Mouse (Mus musculus) limb, embryonic 14.5 days (tissue): ENCODE measurements around the gene Adcy9. TPM values are rescaled to one million over a fixed set of nuclear protein-coding genes. Genes with fewer than 3 reads are reported as not detected.

Experiments
- ATAC-seq: fragments of 200-750 bp; cut with Nextera tagmentation; 2 replicates; pipeline ENCODE4 v1.8.0; 2017; ENCODE audit warnings: low read depth, moderate number of reproducible peaks, moderate TSS enrichment; ENCODE audit not compliant: low FRiP score
- DNase-seq: peaks from one replicate; pipeline ENCODE4 v3.0.0-alpha.2; 2015; ENCODE audit warnings: low spot score
- H3K27ac ChIP-seq: fragments of 300-500 bp; sonication (generic); replicated peaks from 2 replicates; pipeline ENCODE4 v1.5.1; 2014; ENCODE audit warnings: low read depth, mild to moderate bottlenecking, low read length, moderate library complexity, mixed read lengths
- H3K27me3 ChIP-seq: fragments of 300-500 bp; sonication (generic); 2 replicates; pipeline ENCODE4 v1.6.1; 2014; ENCODE audit warnings: low read length, mixed read lengths; ENCODE audit not compliant: control insufficient read depth, insufficient read depth
- H3K36me3 ChIP-seq: fragments of 300-500 bp; sonication (generic); 2 replicates; pipeline ENCODE4 v1.6.1; 2014; ENCODE audit warnings: mild to moderate bottlenecking, low read length, moderate library complexity, mixed read lengths; ENCODE audit not compliant: control insufficient read depth, insufficient read depth
- H3K4me1 ChIP-seq: fragments of 300-500 bp; sonication (generic); 2 replicates; pipeline ENCODE4 v1.6.1; 2014; ENCODE audit warnings: antibody characterized with exemption, low read length, mixed read lengths; ENCODE audit not compliant: control insufficient read depth, insufficient read depth
- H3K4me2 ChIP-seq: fragments of 300-500 bp; sonication (generic); replicated peaks from 2 replicates; pipeline ENCODE4 v1.6.1; 2014; ENCODE audit warnings: low read depth, mild to moderate bottlenecking, low read length, moderate library complexity; ENCODE audit not compliant: severe bottlenecking
- H3K4me3 ChIP-seq: fragments of 300-500 bp; sonication (generic); replicated peaks from 2 replicates; pipeline ENCODE4 v1.5.1; 2014; ENCODE audit warnings: low read length
- H3K9ac ChIP-seq: fragments of 300-500 bp; sonication (generic); 2 replicates; pipeline ENCODE4 v1.6.1; 2014; ENCODE audit warnings: mild to moderate bottlenecking, low read depth, low read length, moderate library complexity; ENCODE audit not compliant: severe bottlenecking
- H3K9me3 ChIP-seq: fragments of 300-500 bp; sonication (generic); 2 replicates; pipeline ENCODE4 v1.6.1; 2016; ENCODE audit warnings: low read length; ENCODE audit not compliant: control insufficient read depth
- POLR2A ChIP-seq: fragments of 200-500 bp; IDR thresholded peaks from 2 replicates; pipeline ENCODE4 v1.8.0; 2012; ENCODE audit warnings: inconsistent platforms, mild to moderate bottlenecking, moderate library complexity, borderline replicate concordance; ENCODE audit not compliant: insufficient read depth, insufficient read length; ENCODE audit errors: extremely low read depth
- WGBS: fragments of 180-500 bp; shearing (Covaris S2); extraction: QIAGEN DNeasy Blood & Tissue Kit; methylation state at CpG from one replicate; pipeline ENCODE4 v1.1.7; 2014; 5-methylcytosine and 5-hydroxymethylcytosine counted together
- polyA plus RNA-seq, 2 experiments: library from polyadenylated mRNA; depleted of rRNA in 1 of 2; stranded (reverse) in 1 of 2; unstranded in 1 of 2; fragments of >200 nt; fragmentation: Nextera tagmentation in 1 of 2; extraction: Ambion mirVana in 1 of 2; gene quantifications; 2 replicates each; pipeline versions ENCODE4 v1.2.1 to v1.2.3; 2012 to 2014

The Adcy9 gene
- polyA plus RNA-seq, 2 experiments = 2.4 to 3.2 TPM

DNA sequence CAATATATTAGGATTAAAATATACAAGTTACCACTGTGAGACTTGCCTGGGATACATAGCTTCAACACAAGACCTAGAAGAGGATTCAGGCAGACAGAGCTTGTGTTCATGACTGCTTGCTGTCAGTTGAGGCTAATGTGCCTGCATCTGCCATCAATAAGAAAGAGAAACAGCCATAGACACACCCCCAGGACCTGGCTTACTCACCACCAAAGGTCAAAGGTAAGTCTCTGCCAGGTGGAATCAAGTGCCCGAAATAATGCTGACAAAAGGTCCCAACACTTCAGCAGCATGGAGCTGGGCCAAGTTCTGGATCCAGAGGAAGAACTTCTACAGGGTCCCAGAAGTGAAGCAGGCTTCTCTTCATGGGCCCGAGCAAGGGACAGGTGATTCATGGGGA is 86.9 kb downstream of the Adcy9 start:
- Histone ChIP-seq H3K9me3 (no peaks in the 10 kb centered on the region), H3K27me3 (no peaks in the 10 kb centered on the region), H3K4me2 (no peak overlapping the region), H3K4me3 (no peak overlapping the region), H3K27ac (no peak overlapping the region), H3K4me1 (0 out of 2 replicates have a peak, but pooled peaks cover 7% of the 10 kb centered on the region), H3K36me3 (no peaks in the 10 kb centered on the region), H3K9ac (no peak overlapping the region)
- TF ChIP-seq POLR2A = no peak
- ATAC-seq = no peak
- 89% methylated on average over 2 of the region's 2 CpGs for WGBS
- DNase-seq = no peak

DNA sequence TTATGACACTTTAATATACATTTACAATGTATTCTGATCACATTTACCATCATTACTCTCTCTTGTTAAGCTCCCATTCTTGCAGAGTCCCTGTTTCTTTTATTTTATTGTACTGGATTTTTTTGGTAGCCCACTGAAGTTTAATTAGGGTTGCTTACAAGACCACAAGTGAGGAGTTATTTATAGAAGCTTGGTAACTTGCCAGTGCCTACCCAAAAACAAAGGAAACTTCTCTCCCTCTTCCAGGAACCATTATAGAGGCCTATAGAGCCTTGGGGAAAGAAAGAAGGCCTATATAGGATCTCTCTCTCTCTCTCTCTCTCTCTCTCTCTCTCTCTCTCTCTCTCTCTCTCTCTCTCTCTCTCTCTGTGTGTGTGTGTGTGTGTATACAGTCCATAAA is 93.2 kb downstream of the Adcy9 start:
- DNase-seq (peak; percentile 27), ATAC-seq (no peak)
- no peak overlapping the region for H3K4me3 ChIP-seq
- no peak for TF ChIP-seq POLR2A
- H3K9ac ChIP-seq = no peak overlapping the region
- H3K4me1 ChIP-seq = 0 out of 2 replicates have a peak, but pooled peaks cover 2% of the 10 kb centered on the region
- H3K27ac ChIP-seq = no peak overlapping the region
- H3K36me3 ChIP-seq = no peaks in the 10 kb centered on the region
- no peaks in the 10 kb centered on the region for H3K27me3 ChIP-seq
- no peak overlapping the region for H3K4me2 ChIP-seq
- no peaks in the 10 kb centered on the region for H3K9me3 ChIP-seq

DNA sequence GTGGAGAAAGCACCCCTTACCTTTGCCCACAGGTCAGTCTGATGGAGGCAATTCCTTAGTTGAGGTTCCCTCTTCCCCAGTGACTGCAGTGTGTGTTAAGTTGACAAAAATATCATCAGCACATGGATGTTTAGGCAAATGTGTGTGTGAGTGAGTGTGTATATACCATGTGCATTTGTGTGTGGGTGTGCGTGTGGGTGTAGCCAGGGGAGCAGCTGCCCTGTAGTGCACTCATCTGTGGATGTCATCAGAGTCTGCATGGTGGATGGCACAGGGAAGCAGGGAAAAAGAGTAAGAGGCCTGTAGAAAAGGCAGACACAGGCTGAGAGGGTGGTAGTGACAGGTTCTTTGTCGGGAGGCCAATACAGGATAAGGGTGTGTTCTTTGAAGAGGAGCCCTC is 94.5 kb downstream of the Adcy9 start:
- Histone ChIP-seq H3K36me3 (no peaks in the 10 kb centered on the region), H3K27ac (no peak overlapping the region), H3K4me2 (no peak overlapping the region), H3K27me3 (no peaks in the 10 kb centered on the region), H3K9ac (no peak overlapping the region), H3K4me3 (no peak overlapping the region), H3K4me1 (0 out of 2 replicates have a peak, but pooled peaks cover 2% of the 10 kb centered on the region), H3K9me3 (no peaks in the 10 kb centered on the region)
- no peak for TF ChIP-seq POLR2A
- DNase-seq (no peak), ATAC-seq (no peak)
- 88% methylated on average over 2 of the region's 2 CpGs for WGBS

DNA sequence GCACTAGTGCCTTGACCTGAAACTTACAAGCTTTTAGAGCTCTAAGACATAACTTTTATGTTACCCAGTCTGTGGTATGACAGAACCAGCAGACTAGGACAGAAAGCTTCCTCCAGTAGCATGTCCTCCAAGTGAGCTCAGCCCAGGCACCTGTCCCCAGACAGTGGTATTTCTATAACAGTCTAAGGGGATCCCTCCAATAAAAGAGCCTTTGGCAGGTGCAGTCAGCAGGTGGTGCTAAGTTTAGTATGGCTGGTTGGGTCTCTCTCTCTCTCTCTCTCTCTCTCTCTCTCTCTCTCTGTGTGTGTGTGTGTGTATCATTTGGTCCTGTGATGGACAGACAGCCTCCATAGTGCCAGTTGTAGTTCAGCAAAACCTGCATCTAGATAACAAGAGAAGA is 95.3 kb downstream of the Adcy9 start:
- Histone ChIP-seq H3K27me3 (no peaks in the 10 kb centered on the region), H3K4me2 (no peak overlapping the region), H3K36me3 (no peaks in the 10 kb centered on the region), H3K9me3 (no peaks in the 10 kb centered on the region), H3K4me1 (0 out of 2 replicates have a peak, but pooled peaks cover 2% of the 10 kb centered on the region), H3K27ac (no peak overlapping the region), H3K4me3 (no peak overlapping the region), H3K9ac (no peak overlapping the region)
- TF ChIP-seq POLR2A = no peak
- DNase-seq (no peak), ATAC-seq (no peak)

DNA sequence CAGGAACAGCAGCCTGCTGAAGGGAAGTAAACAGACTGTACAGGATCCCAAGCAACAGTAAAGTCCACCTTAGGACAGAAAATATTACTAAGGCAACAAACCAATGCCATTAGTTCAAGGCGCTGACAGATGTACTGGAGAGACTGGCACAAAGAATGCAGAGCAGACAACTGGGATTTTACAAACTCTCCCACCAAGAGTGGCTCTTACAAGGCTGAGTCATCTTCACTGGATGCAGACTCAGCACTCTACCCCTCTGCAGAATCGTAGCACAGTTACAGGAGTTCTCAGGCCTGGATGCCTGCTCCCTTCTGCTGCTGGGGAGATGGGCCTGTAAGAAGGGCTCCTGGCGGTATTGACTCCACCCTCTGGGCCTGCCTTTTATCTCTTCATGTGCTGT is 99.4 kb downstream of the Adcy9 start:
- no peaks in the 10 kb centered on the region for H3K27me3 ChIP-seq
- H3K4me1 ChIP-seq = 0 out of 2 replicates have a peak, but pooled peaks cover 4% of the 10 kb centered on the region
- no peak for DNase-seq
- no peak overlapping the region for H3K9ac ChIP-seq
- TF ChIP-seq POLR2A = no peak
- WGBS = 66% methylated on average over 3 of the region's 3 CpGs
- no peak overlapping the region for H3K4me2 ChIP-seq
- H3K36me3 ChIP-seq = no peaks in the 10 kb centered on the region
- no peak overlapping the region for H3K27ac ChIP-seq
- no peak for ATAC-seq
- no peak overlapping the region for H3K4me3 ChIP-seq
- no peaks in the 10 kb centered on the region for H3K9me3 ChIP-seq
